Mouse (Mus musculus): ENCODE measurements around the gene Gm39115. TPM values are rescaled to one million over a fixed set of nuclear protein-coding genes. Genes with fewer than 3 reads are reported as not detected.
A peak's percentile ranks its signal among the peaks of the same experiment; 100 is the strongest.
"Not testable (repeated sequence)": the region's sequence is repeated elsewhere in the genome, so short reads cannot be mapped to it uniquely, and the experiment has no call there.

The Gm39115 gene
- polyA plus RNA-seq, 1 experiment from 2014 or later = not detected

DNA sequence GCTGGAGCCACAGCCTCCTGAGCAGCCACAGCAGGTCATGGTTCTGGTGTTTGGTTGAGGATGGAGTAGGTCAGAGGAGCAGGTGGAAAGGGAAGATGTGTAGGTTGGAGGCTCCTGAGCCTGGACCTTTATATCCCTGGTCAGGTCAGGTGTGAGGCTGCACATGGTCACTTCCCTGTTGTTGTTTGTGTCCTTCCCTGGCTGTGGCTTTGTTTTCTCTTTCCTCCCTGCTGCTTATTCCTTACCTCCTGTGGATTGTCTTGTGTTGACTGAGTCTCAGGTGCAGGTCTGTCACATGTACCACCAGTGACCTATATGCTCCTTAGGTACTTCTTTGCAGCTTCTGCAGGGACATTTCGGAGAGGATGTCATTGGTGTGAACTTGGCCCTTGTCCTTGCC is 8.7 kb upstream of the Gm39115 start, which contains the start of gene Gm45337:
Gm45337 (minus strand) TSS at position 101 of the 400 bp plus-strand sequence.
- H3K4me3 ChIP-seq = no peak within 1 kb of the TSS
- no peaks in the 10 kb centered on the region for H3K4me1 ChIP-seq
- no peak within 1 kb of the TSS for H3K27ac ChIP-seq (replicated peaks)
- H3K9ac ChIP-seq (replicated peaks) = no peak within 1 kb of the TSS
- WGBS = 79% methylated on average over 1 of the region's 1 CpGs
- H3K4me2 ChIP-seq (replicated peaks) = no peak within 1 kb of the TSS
- H3K9me3 ChIP-seq = no peaks in the 10 kb centered on the region
- ATAC-seq (ENCODE audit: low FRiP score, low read depth) = no peak
- H3K27me3 ChIP-seq = peaks cover 7% of the 10 kb centered on the region; the same call in 1 of the 2 replicates
- H3K36me3 ChIP-seq = no peaks in the 10 kb centered on the region

DNA sequence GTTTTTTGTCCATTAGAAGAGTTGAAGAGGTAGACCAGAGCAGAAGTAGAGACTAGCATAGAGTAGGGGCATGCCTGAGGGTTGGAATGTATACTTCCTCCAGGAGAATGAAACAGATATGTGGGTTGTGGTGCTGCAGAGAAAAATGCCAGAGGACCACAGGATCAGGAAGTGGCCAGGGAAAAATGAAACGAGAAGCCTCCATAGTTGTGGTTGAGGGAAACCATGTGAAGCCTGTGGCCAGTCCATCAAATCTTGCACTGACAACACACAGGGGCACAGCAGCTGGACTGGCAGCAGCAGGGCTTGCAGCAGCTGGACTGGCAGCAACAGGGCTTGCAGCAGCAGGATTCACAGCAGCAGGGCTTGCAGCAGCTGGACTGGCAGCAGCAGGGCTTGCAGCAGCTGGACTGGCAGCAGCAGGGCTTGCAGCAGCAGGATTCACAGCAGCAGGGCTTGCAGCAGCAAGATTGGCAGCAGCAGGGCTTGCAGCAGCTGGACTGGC is 7.7 kb upstream of the Gm39115 start:
- not testable (repeated sequence) for H3K9ac ChIP-seq (replicated peaks); H3K4me1 ChIP-seq
- WGBS = 65% methylated on average over 1 of the region's 1 CpGs

DNA sequence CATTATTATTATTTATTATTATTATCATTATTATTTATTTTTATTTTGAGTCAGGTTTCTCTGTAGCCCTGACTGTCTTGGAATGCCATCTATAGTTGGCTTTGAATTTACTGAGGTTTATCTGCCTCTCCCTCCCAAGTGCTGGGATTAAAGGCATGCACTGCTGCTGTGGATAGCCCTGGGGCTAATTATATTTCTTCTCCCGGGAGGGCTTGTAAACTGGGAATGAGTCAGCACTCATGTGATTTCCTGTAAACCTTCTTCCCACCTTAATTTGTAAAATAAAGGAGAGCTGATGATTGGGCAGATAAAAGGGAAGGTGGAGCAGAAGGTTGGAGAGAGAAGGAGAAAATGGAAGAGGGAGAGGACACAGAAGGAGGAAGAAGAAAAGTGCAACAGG is 4.9 kb upstream of the Gm39115 start:
- H3K4me1 ChIP-seq = no peaks in the 10 kb centered on the region
- no peaks in the 10 kb centered on the region for H3K36me3 ChIP-seq
- ATAC-seq (ENCODE audit: low FRiP score, low read depth) = no peak
- WGBS = 53% methylated on average over 1 of the region's 1 CpGs
- no peaks in the 10 kb centered on the region for H3K9me3 ChIP-seq
- H3K4me3 ChIP-seq = no peak overlapping the region
- H3K27ac ChIP-seq (replicated peaks) = no peak overlapping the region
- H3K9ac ChIP-seq (replicated peaks) = no peak overlapping the region
- no peak overlapping the region for H3K4me2 ChIP-seq (replicated peaks)
- H3K27me3 ChIP-seq = peaks cover 7% of the 10 kb centered on the region; the same call in 1 of the 2 replicates

More for the DNA sequence above, 7.7 kb upstream of the Gm39115 start:
- not testable (repeated sequence) for H3K9me3 ChIP-seq; ATAC-seq (ENCODE audit: low FRiP score, low read depth); H3K4me3 ChIP-seq; H3K4me2 ChIP-seq (replicated peaks); H3K27me3 ChIP-seq; H3K36me3 ChIP-seq; H3K27ac ChIP-seq (replicated peaks)

DNA sequence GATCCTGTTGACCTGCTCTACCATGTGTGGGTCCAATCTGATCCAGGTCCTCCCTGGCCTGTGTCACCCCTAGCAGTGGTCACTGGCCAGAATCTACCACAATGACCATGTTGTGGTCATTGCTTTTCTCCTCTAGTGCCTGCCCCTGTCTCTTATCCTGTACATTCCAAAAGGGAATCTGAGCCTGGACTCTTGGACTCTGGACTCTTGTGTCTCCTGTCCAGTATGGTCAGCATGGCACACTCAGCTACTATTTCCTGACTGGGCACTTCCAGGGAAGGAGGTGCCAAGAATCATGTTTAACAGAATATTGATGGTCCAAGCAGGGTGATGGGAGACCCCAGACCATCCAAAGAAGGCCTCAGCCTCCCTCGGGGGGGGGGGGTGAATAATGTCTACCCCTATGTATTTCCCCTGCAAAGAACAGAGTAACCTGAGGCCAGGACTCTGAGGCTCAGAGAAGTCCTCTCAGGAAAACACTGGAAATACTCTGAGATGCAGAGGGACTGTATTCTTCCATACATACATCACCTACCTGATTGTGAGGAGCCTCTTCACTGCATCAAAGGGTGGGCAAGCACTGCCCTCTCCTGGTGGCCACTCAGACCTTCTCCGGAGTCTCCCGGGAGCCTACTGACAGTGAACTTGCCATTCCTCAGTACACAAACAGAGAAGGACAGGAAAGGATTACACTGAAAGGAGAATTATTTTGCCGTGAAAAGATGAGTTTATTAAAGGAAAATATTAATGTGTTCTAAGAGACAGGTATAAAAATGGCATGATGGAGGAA is 1.4 kb downstream of the Gm39115 start:
- ATAC-seq (ENCODE audit: low FRiP score, low read depth) = no peak
- no peaks in the 10 kb centered on the region for H3K36me3 ChIP-seq
- no peak overlapping the region for H3K27ac ChIP-seq (replicated peaks)
- H3K9me3 ChIP-seq = no peaks in the 10 kb centered on the region
- no peak overlapping the region for H3K4me2 ChIP-seq (replicated peaks)
- no peak overlapping the region for H3K9ac ChIP-seq (replicated peaks)
- no peaks in the 10 kb centered on the region for H3K4me1 ChIP-seq
- 55% methylated on average over 4 of the region's 4 CpGs for WGBS
- H3K27me3 ChIP-seq = peaks cover 3% of the 10 kb centered on the region; the same call in 1 of the 2 replicates
- H3K4me3 ChIP-seq = no peak overlapping the region

DNA sequence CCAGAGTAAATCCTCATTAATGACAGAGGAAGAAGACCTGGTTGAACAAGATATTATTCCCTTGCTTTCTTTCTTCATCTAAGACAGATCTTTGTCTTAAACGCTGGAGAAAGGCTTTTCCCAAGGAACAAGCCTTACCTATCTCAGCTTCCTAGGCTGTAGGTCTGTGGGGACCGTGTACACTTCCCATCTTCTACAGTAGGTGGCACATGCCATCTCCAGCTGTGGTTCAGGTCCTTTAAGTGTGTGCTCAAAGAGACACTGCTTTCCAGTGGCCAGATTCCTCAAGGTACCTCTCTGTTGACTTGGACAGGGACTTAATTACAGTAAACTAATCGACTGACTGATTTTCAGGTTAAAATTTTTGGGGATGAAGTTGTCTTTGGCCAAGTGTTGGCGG is 7.0 kb downstream of the Gm39115 start:
- Histone ChIP-seq H3K4me2 (replicated peaks) (no peak overlapping the region), H3K4me3 (no peak overlapping the region), H3K9me3 (no peaks in the 10 kb centered on the region), H3K36me3 (no peaks in the 10 kb centered on the region), H3K4me1 (no peaks in the 10 kb centered on the region), H3K27ac (replicated peaks) (no peak overlapping the region), H3K9ac (replicated peaks) (no peak overlapping the region), H3K27me3 (peaks cover 3% of the 10 kb centered on the region; the same call in 1 of the 2 replicates)
- no peak for ATAC-seq (ENCODE audit: low FRiP score, low read depth)
- WGBS = 55% methylated on average over 4 of the region's 4 CpGs

DNA sequence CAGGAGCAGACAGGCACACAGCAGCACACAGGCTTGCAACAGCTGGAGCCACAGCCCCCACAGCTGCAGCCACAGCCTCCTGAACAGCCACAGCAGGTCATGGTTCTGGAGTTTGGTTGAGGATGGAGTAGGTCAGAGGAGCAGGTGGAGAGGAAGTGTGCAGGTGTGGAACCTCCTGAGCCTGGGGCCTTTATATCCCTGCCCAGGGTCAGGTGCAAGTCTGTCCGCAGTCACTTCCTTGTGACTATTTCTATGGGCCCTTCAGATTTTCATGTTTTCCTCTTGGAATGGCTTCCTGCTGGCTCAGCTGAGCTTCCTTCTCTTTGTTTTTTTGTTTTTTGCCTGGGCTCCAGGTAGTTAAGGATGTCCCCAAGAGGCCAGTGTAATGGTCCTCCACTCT is 15.2 kb downstream of the Gm39115 start, which contains the start of gene Gm45618:
Gm45618 (minus strand) TSS at position 101 of the 400 bp plus-strand sequence.
- not testable (repeated sequence) for H3K9me3 ChIP-seq; ATAC-seq (ENCODE audit: low FRiP score, low read depth); H3K36me3 ChIP-seq; H3K9ac ChIP-seq (replicated peaks); H3K4me2 ChIP-seq (replicated peaks); H3K4me3 ChIP-seq; H3K4me1 ChIP-seq; H3K27me3 ChIP-seq; H3K27ac ChIP-seq (replicated peaks)
- 91% methylated on average over 1 of the region's 1 CpGs for WGBS

DNA sequence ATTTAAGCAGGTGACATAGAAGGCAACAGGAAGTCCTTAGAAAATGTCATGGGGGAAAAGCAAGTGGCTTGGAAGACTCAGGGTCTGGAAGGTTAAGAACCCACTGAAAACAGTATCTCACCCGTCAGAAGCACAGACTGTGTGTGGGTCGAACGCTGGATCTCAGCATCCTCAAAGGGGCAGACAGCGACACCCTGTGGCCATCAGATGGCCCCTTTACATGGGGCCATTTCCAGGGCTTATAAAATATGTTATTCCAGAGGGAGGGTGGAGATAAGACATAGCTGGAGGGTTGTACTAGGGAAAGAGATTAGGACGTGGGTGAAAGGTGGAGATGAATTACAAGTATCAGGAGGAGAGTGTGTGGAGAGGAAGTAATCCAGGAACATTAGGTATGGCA is 16.2 kb downstream of the Gm39115 start:
- ATAC-seq (ENCODE audit: low FRiP score, low read depth) = no peak
- Histone ChIP-seq H3K27ac (replicated peaks) (no peak overlapping the region), H3K4me3 (no peak overlapping the region), H3K9me3 (no peaks in the 10 kb centered on the region), H3K27me3 (no peaks in the 10 kb centered on the region), H3K4me2 (replicated peaks) (no peak overlapping the region), H3K9ac (replicated peaks) (no peak overlapping the region), H3K36me3 (no peaks in the 10 kb centered on the region), H3K4me1 (no peaks in the 10 kb centered on the region)
- 20% methylated on average over 5 of the region's 5 CpGs for WGBS

DNA sequence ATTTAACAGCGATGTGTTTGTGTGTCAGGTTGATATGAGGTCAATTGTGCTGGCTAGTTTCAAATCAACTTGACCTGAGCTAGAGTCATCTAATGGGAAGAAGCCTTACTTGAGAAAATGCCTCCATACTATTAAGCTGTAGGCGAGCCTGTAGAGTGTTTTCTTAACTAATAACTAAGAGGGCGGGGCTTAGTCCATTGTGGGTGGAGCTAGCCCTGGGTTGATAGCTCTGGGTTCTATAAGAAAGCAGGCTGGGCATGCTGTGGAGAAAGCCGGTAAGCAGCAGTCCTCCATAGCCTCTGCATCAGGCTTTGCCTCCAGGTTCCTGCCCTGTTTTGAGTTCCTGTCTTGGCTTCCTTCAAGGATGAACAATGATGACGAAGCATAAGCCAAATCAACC is 31.1 kb downstream of the Gm39115 start:
- no peak overlapping the region for H3K4me3 ChIP-seq
- H3K4me1 ChIP-seq = peaks cover 5% of the 10 kb centered on the region; the same call in 1 of the 2 replicates
- 66% methylated on average over 5 of the region's 5 CpGs for WGBS
- H3K9ac ChIP-seq (replicated peaks) = no peak overlapping the region
- no peak overlapping the region for H3K27ac ChIP-seq (replicated peaks)
- no peak for ATAC-seq (ENCODE audit: low FRiP score, low read depth)
- H3K9me3 ChIP-seq = no peaks in the 10 kb centered on the region
- no peak overlapping the region for H3K4me2 ChIP-seq (replicated peaks)
- no peaks in the 10 kb centered on the region for H3K36me3 ChIP-seq
- H3K27me3 ChIP-seq = no peaks in the 10 kb centered on the region

DNA sequence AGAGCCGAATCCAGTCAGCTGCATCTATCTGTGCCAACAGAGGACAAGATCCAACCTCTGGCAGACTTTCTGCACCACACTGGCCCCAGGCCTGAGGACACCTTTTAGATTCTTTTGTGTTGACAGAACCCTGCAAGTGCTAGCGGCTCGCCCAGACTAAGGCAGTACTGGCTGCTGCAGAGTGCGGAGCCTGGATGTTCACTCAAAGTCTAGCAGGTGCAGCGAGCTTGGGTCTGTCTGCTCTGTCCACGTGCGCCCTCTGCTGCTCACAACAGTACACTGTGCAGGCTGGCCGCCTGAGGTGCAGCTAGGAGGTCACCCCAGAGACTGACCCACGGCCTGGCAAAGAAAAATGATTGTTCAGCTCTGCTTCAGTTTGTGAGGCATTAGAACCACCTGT is 38.1 kb downstream of the Gm39115 start:
- Histone ChIP-seq H3K9ac (replicated peaks) (no peak overlapping the region), H3K27ac (replicated peaks) (no peak overlapping the region), H3K27me3 (peaks cover 35% of the 10 kb centered on the region), H3K4me1 (peaks cover 22% of the 10 kb centered on the region), H3K9me3 (no peaks in the 10 kb centered on the region), H3K4me3 (no peak overlapping the region), H3K4me2 (replicated peaks) (no peak overlapping the region; the same call in 1 of the 2 replicates), H3K36me3 (no peaks in the 10 kb centered on the region)
- ATAC-seq (ENCODE audit: low FRiP score, low read depth) = peak; percentile 36
- WGBS = 9% methylated on average over 9 of the region's 9 CpGs

DNA sequence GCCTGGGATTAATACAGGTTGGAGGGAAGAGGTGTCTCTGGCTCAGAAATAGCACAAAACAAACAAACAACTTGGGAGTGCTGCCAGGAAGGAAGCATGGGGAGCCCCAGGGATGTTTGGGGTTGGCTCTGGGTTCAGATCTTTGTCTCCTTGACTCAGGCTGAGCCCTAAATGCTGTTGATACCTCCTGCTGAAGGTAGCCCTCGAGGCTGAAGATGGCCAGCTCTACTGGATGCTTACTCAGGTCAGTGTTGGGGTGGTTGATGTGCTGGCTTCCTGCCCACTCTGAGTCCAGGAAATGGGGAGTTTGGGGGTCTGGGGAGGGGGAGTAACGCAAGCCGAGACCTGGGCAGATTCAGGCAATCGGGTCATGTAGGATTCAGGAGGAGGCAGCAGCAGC is 39.1 kb downstream of the Gm39115 start:
- no peak for ATAC-seq (ENCODE audit: low FRiP score, low read depth)
- H3K36me3 ChIP-seq = no peaks in the 10 kb centered on the region
- peaks cover 37% of the 10 kb centered on the region for H3K27me3 ChIP-seq
- no peak overlapping the region for H3K4me3 ChIP-seq
- H3K4me1 ChIP-seq = peaks cover 33% of the 10 kb centered on the region
- no peak overlapping the region for H3K9ac ChIP-seq (replicated peaks)
- 72% methylated on average over 4 of the region's 4 CpGs for WGBS
- no peak overlapping the region for H3K4me2 ChIP-seq (replicated peaks)
- H3K9me3 ChIP-seq = no peaks in the 10 kb centered on the region
- no peak overlapping the region for H3K27ac ChIP-seq (replicated peaks)

DNA sequence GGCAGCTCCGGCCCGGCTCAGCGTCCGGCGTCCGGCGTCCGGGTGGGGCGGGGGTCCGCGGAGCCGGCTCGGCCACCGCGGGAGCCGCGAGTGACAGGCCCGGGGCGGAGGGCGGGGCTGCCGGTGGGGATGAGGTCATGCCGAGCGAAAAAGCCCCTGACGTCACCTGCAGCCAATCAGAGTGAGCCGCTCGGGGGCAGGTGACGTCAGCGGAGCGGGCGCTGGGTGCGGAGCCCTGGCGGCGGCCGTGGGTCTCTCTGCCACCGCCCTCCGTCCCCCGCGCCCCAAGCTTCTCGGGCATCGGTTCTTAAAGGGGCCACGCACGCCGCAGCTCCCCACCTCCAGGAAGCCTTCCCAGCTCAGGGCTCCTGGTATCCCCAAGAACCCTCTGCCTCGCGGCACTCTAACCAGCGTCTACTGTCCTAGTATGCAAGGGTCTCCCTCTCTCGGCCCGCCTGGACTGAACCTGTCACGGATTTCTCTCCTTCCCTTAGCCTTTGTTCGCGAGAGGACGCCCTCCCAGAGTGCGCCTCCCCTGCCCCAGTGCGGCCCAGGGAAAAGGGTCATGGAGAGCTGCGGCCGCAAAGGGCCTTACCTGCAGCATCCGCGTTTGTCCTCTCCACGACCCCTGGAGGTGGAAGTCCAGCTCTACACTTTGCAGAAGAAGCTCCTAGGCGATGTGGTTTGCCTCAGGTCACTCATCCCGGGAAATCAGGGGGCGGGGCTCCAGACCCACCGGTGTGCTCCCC is 40.5 kb downstream of the Gm39115 start, which contains the start of gene Dusp8:
Dusp8 (minus strand) TSS at position 661 of the 749 bp plus-strand sequence.
- WGBS = under 1% methylated on average over 57 of the region's 63 CpGs
- Histone ChIP-seq H3K9me3 (no peaks in the 10 kb centered on the region), H3K27me3 (peaks cover 37% of the 10 kb centered on the region), H3K36me3 (no peaks in the 10 kb centered on the region), H3K4me1 (peaks cover 46% of the 10 kb centered on the region), H3K4me3 (peak within 1 kb of the TSS; percentile 88), H3K4me2 (replicated peaks) (peak within 1 kb of the TSS; percentile 84), H3K9ac (replicated peaks) (peak within 1 kb of the TSS; percentile 93), H3K27ac (replicated peaks) (peak within 1 kb of the TSS; percentile 92)
- ATAC-seq (ENCODE audit: low FRiP score, low read depth) = peak; percentile 85
